Mouse (Mus musculus): ENCODE results near the gene Soat1. TPM values are rescaled to one million over a fixed set of nuclear protein-coding genes. Genes with fewer than 3 reads are reported as not detected.
"Not testable (repeated sequence)": the region's sequence is repeated elsewhere in the genome, so short reads cannot be mapped to it uniquely, and the experiment has no call there.

Soat1 gene
- total RNA-seq, 2 experiments from 2014 or later = 8.2 to 11.9 TPM

- no peak for DNase-seq
Observed at GRCm38 (mm10) chr1:156424054-156424453, 50.1 kb downstream of the Soat1 start.

GRCm38 (mm10) chr1:156423493-156423892 is 50.6 kb downstream of the Soat1 start:
- no peak for DNase-seq

- DNase-seq = no peak
Observed at GRCm38 (mm10) chr1:156422856-156423255, 51.3 kb downstream of the Soat1 start.

DNA sequence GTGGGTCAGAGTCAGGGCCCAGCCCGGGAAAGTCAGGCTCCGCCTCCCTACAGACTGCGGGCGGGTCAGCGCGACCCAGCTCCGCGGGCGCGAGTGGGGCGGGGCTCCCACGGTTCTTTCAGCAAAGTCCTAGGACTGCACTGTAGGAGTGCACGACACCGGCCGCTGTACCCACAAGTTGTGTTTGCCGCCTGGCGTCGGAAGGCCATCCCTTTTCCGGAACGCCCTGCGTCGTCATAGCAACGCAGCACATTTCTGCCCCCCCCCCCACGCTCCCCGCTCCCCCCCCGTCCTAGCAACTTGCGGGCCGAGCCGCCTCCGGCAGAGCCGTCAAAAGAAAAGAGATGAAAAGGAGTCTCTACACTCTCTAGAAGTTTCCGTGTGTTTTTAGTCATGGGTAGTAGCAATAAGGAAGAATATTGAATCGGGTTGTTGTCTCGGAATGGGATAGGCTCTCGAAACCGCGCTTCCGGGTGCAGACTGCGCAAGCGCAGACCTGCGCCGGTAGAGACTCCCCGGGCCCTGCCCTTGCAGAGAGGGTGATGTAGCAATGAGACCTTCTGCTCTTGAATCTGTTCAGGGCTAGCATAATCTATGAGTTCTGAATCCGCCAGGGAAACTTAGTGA is 53.3 kb downstream of the Soat1 start, which contains the start of gene Axdnd1:
Gene Axdnd1, minus strand, starts transcription at position 489 of the 627 bp plus-strand sequence.
- peak; percentile 90 to 91 for DNase-seq

GRCm38 (mm10) chr1:156418170-156418569 is 56.0 kb downstream of the Soat1 start:
- peak; percentile 27 to 57 for DNase-seq

GRCm38 (mm10) chr1:156408521-156408920 is 65.6 kb downstream of the Soat1 start:
- DNase-seq = no peak

- DNase-seq = no peak
Observed at GRCm38 (mm10) chr1:156408004-156408403, 66.1 kb downstream of the Soat1 start.

DNA sequence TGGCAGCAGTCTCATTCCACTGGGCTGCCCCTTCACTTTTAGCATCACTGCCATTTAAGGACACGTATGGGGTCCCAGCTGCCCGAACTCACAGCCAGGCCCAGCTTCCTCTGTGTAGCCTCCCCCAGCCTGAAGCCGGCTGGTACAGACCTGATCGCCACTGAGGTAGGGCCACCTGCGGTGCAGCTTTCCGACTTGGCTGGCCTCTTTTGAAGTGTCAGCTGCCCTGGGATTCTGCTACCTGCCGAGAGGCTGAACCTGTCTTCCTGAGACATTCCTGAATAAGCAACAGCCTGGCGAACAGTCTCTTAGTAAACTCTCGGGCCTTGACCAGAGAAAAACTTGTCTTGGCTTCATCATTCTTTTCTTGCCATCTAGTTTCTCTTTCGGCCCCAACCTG is 70.9 kb downstream of the Soat1 start:
- DNase-seq = no peak

- DNase-seq = no peak
Observed at GRCm38 (mm10) chr1:156402491-156402890, 71.6 kb downstream of the Soat1 start.

DNA sequence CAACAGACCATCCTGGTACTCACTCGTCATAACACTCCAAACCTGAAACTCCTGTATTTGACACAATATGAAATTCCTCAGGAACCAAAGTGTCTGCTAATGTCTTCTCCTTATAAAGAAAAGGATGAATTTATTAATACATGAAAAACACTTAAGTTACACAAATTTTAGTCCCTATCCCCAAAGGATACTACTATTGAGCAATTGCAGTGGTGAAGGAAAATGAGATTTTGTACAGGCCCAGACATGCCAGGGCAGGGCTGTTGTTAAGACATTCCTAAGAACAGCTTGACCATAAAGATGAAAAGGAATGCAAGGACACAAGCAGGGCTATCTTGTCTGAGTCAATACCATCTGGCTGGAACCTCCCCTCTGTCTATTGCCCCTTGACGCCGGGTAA is 74.0 kb downstream of the Soat1 start:
- not testable (repeated sequence) for DNase-seq

DNA sequence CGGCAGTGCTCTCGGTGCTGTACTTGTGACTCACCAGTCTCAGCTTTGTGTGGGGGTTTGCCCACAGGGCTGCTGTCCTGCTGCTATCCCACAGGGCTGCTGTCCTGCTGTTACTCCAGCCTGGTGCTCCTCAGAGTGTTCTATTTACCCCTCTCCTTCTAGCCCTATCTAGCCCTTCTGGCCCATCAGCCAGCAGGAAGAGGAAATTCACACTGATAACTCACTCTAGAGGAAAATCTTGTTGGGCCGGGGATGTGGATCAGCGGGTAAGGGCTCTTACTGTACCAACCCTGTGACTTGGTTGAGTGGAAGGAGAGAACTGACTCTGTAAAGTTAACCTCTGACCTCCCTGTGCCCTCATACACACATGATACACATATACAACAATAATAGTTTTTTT is 81.0 kb downstream of the Soat1 start:
- no peak for DNase-seq

DNA sequence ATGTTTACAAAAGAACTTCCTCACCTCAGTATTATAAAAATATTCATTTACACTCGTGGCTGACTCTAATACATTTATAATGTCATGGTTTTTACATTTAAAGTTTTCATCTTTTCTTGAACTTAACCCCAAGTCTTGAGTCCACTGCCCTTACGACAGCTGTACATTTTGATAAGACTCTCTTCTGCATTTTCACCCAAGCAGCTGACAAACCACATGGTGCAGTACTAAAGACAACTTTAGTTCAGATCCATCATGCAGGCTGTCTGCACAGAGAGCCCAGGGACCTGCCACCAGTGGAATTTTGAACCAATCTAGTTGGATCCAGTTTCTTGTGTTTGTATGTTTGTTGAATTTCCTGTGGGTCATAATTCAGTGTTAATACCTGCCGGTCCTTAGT is 87.3 kb downstream of the Soat1 start:
- no peak for DNase-seq

- no peak for DNase-seq
Observed at GRCm38 (mm10) chr1:156386232-156386631, 87.9 kb downstream of the Soat1 start.

DNA sequence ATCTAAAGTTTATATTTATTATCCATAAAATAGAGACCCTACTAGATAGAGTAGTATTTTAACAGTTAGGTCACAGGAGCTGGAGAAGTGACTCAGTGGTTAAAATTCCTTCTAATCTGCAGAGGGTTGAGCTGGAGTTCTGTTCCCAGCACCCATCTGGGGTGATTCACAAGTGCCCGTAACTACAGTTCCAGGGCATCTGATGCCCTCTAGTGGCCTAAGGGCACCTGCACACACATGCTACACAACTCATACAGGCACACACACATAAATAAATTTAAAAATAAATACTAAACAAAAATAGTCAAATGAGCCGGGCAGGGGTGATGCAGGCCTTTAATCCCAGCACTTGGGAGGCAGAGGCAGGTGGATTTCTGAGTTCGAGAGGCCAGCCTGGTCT is 92.9 kb downstream of the Soat1 start:
- no peak for DNase-seq

Other genes starting within 250 kb of the Soat1 start
- not detected for gene Tdrd5, start 170.7 kb downstream of the Soat1 start, total RNA-seq (2021)
- under 1 TPM in 1 of 2 experiments, not detected in 1; 0.08 TPM for gene Nphs2, start 163.6 kb downstream of the Soat1 start, total RNA-seq (2021)
- 100 to 1,000 TPM; 401 to 433 TPM for gene Gm2000, start 108.3 kb downstream of the Soat1 start, total RNA-seq (2021)
- gene Axdnd1, start 53.2 kb downstream of the Soat1 start, total RNA-seq (2021) = not detected
- gene Gm10031, start 49.7 kb upstream of the Soat1 start, total RNA-seq (2021) = 10 to 100 TPM; 47.2 to 51.9 TPM
- 10 to 100 TPM; 24.4 to 26.1 TPM for gene Abl2, start 84.5 kb upstream of the Soat1 start, total RNA-seq (2021)
- gene Tor3a, start 200.0 kb upstream of the Soat1 start, total RNA-seq (2021) = 1 to 10 TPM; 9.2 to 9.9 TPM
- gene Fam20b, start 244.8 kb upstream of the Soat1 start, total RNA-seq (2021) = 10 to 100 TPM; 59.9 to 61.3 TPM

Measured in heart, adult 18-20 months (tissue).